Comparison of ENCODE assay signal across 7 mouse cellular contexts in genomic region chr17:46383294-46384060, GRCm38 (mm10). TPM values are rescaled to one million over a fixed set of nuclear protein-coding genes. Genes with fewer than 3 reads are reported as not detected.
DNase-seq lines count a peak whose midpoint lies in the region; ATAC-seq lines count a peak whose summit lies in the region.

TSS of gene Zfp318 (plus strand) at chr17:46383731.

- H3K9ac ChIP-seq in embryonic facial prominence, embryonic 11.5 days (replicated peaks; ENCODE audit: low read length) = peak within 1 kb of the TSS; percentile 89
- peak within 1 kb of the TSS; percentile 98 for H3K9ac ChIP-seq in midbrain, embryonic 13.5 days (replicated peaks)

- H3K4me1 ChIP-seq in embryonic facial prominence, embryonic 11.5 days (ENCODE audit: control insufficient read depth, insufficient read depth, low read length) = peaks cover 3% of the 10 kb centered on the region; the same call in 1 of the 2 replicates
- H3K4me1 ChIP-seq in limb, embryonic 10.5 days = peaks cover 19% of the 10 kb centered on the region
- H3K4me1 ChIP-seq in midbrain, embryonic 13.5 days (replicated peaks) = peaks cover 20% of the 10 kb centered on the region

- H3K4me2 ChIP-seq in embryonic facial prominence, embryonic 11.5 days (ENCODE audit: low read depth, low read length) = peak within 1 kb of the TSS; percentile 91
- H3K4me2 ChIP-seq in midbrain, embryonic 13.5 days (replicated peaks) = peak within 1 kb of the TSS; percentile 79

- WGBS in embryonic facial prominence, embryonic 11.5 days = under 1% methylated on average over 65 of the region's 105 CpGs
- WGBS in limb, embryonic 10.5 days = under 1% methylated on average over 105 of the region's 105 CpGs
- under 1% methylated on average over 62 of the region's 105 CpGs for WGBS in midbrain, embryonic 13.5 days

- H3K36me3 ChIP-seq in embryonic facial prominence, embryonic 11.5 days (replicated peaks; ENCODE audit: control insufficient read depth, insufficient read depth, low read depth, low read length) = no peaks in the 10 kb centered on the region
- H3K36me3 ChIP-seq in limb, embryonic 10.5 days = peaks cover 20% of the 10 kb centered on the region
- peaks cover 17% of the 10 kb centered on the region for H3K36me3 ChIP-seq in midbrain, embryonic 13.5 days

- ATAC-seq in embryonic facial prominence, embryonic 11.5 days (replicated peaks; ENCODE audit: insufficient number of reproducible peaks, low FRiP score, low TSS enrichment, low read depth) = peak; percentile 96
- ATAC-seq in granulocyte monocyte progenitor cell, adult 5-6 weeks (replicated peaks; ENCODE audit: poor library complexity, severe bottlenecking) = peak; percentile 97
- ATAC-seq in midbrain, embryonic 13.5 days = peak; percentile 98

- no peaks in the 10 kb centered on the region for H3K9me3 ChIP-seq in embryonic facial prominence, embryonic 11.5 days (replicated peaks; ENCODE audit: control insufficient read depth, low read length)
- H3K9me3 ChIP-seq in limb, embryonic 10.5 days (replicated peaks) = no peaks in the 10 kb centered on the region
- H3K9me3 ChIP-seq in midbrain, embryonic 13.5 days = no peaks in the 10 kb centered on the region

- H3K4me3 ChIP-seq in embryonic facial prominence, embryonic 11.5 days (ENCODE audit: low read depth, low read length) = peak within 1 kb of the TSS; percentile 82
- H3K4me3 ChIP-seq in limb, embryonic 10.5 days = peak within 1 kb of the TSS; percentile 76
- H3K4me3 ChIP-seq in midbrain, embryonic 13.5 days (replicated peaks) = peak within 1 kb of the TSS; percentile 81

- no peaks in the 10 kb centered on the region for H3K27me3 ChIP-seq in embryonic facial prominence, embryonic 11.5 days (ENCODE audit: control insufficient read depth, insufficient read depth, low read length)
- H3K27me3 ChIP-seq in limb, embryonic 10.5 days (ENCODE audit: low read depth, poor library complexity, severe bottlenecking) = no peaks in the 10 kb centered on the region
- no peaks in the 10 kb centered on the region for H3K27me3 ChIP-seq in midbrain, embryonic 13.5 days

- H3K27ac ChIP-seq in embryonic facial prominence, embryonic 11.5 days (replicated peaks; ENCODE audit: low read depth, low read length) = peak within 1 kb of the TSS; percentile 66
- peak within 1 kb of the TSS; percentile 96 for H3K27ac ChIP-seq in limb, embryonic 10.5 days
- peak within 1 kb of the TSS; percentile 95 for H3K27ac ChIP-seq in midbrain, embryonic 13.5 days

- peak; percentile 99 for DNase-seq in adrenal gland, postnatal 14 days
- DNase-seq in embryonic facial prominence, embryonic 11.5 days (ENCODE audit: low spot score) = peak; percentile 97
- peak; percentile 98 for DNase-seq in kidney, adult 11 months
- peak; percentile 99 for DNase-seq in limb, embryonic 10.5 days (ENCODE audit: low spot score)
- DNase-seq in spleen, adult 12 weeks (ENCODE audit: low spot score) = peak; percentile 87

RNA-seq across cellular contexts. Expression of gene Zfp318, which starts in this region (rescaled TPM):
- total RNA-seq in adrenal gland, postnatal 14 days (2021) = 28.7 and 37.0 TPM in 2 replicates
- polyA plus RNA-seq in embryonic facial prominence, embryonic 11.5 days (2014; fragmentation: Nextera tagmentation; extraction: Ambion mirVana) = 12.1 and 15.3 TPM in 2 replicates
- total RNA-seq in granulocyte monocyte progenitor cell, adult 5-6 weeks (2014; fragmentation: Nextera tagmentation) = 8.0 and 9.8 TPM in 2 replicates
- 5.6 and 13.8 TPM in 2 replicates for total RNA-seq in granulocyte monocyte progenitor cell, adult 5-6 weeks (2017)
- 7.9 and 9.4 TPM in 2 replicates for polyA plus RNA-seq in limb, embryonic 10.5 days (2016; fragmentation: Nextera tagmentation; extraction: Ambion mirVana)
- 14.4 and 16.6 TPM in 2 replicates for polyA plus RNA-seq in midbrain, embryonic 13.5 days (2015; fragmentation: Nextera tagmentation; extraction: Ambion mirVana)

Comparison
In these comparisons a context has a peak if more than half of its experiments do, and no peak if none do; other contexts are left out.
1. Peak in every context shown above with its lines: DNase-seq, ATAC-seq, H3K4me3 ChIP-seq and H3K27ac ChIP-seq.